Mouse (Mus musculus) ES-Bruce4 (cell line): ENCODE data around the gene Glyctk.

Experiments
- CTCF ChIP-seq: IDR thresholded peaks from one replicate; pipeline ENCODE4 v1.8.1; 2011; ENCODE audit warnings: low read depth, low read length
- EP300 ChIP-seq: IDR thresholded peaks from 2 replicates; pipeline ENCODE4 v1.6.1; 2011; ENCODE audit warnings: low read depth, low read length; ENCODE audit not compliant: insufficient read depth
- POLR2A ChIP-seq: IDR thresholded peaks from one replicate; pipeline ENCODE4 v1.8.1; 2011; ENCODE audit warnings: low read length; ENCODE audit not compliant: insufficient read depth

DNA sequence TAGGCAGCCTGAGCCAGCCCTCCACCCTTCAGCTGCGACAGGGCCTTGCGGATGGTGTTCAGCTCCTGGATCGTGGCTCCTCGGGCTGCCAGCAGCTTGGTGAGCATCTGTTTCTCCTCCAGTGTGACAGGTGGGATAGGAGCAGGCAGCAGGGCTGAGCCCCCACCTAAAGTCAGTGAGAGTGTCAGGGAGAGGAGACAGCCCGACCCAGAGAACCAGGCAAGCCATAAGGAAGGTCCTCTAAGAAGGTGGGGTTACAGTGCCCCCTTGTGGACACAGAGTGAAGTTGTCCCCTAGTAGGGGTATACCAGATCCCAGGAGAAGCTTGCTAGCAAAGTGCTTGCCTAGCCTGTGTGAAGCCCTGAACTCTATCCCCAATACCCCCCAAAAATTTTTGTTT is 1.5 kb downstream of the Glyctk start:
- TF ChIP-seq CTCF (peak; percentile 72), POLR2A (no peak), EP300 (no peak)
